Mouse (Mus musculus) right cerebral cortex, adult 2 months (tissue): ENCODE measurements at regions not wholly inside any gene's neighbourhood (a gene's known extent, or its start where the extent isn't known, plus 50 kb on each side); places are given as distances from the start of the nearest gene placed in this dataset.

Source experiments
- DNase-seq, 2 experiments: peaks; one replicate each; pipeline ENCODE4 v3.0.0; 2021 to 2022; ENCODE audit warnings: low spot score in 2 of 2

GRCm38 (mm10) chr14:81254343-81254838, 1270.5 kb downstream of the Olfm4 start:
- no peak for DNase-seq

- DNase-seq: no peak
Measured at GRCm38 (mm10) chr14:81255423-81255822, 1271.5 kb downstream of the Olfm4 start.

GRCm38 (mm10) chr14:81267637-81268373, 1283.9 kb downstream of the Olfm4 start:
- DNase-seq: no peak

- peak; percentile 2 to 3 for DNase-seq
Measured at GRCm38 (mm10) chr14:81287489-81288025, 1303.7 kb downstream of the Olfm4 start.

GRCm38 (mm10) chr14:81307160-81307559, 1323.3 kb downstream of the Olfm4 start:
- DNase-seq: peak in 1 of 2 experiments; percentile 3

GRCm38 (mm10) chr14:81341058-81341457, 1357.2 kb downstream of the Olfm4 start:
- no peak for DNase-seq

GRCm38 (mm10) chr14:81387566-81387965, 1403.7 kb downstream of the Olfm4 start:
- DNase-seq: no peak
